Mouse (Mus musculus): ENCODE measurements around the gene Pi4k2a. TPM values are rescaled to one million over a fixed set of nuclear protein-coding genes. Genes with fewer than 3 reads are reported as not detected.

The Pi4k2a gene
- total RNA-seq, 2 experiments from 2014 or later = 54.0 to 54.7 TPM

GRCm38 (mm10) chr19:42129509-42130293 lies 39.4 kb downstream of the Pi4k2a start:
- DNase-seq (ENCODE audit: low spot score in 2 of 2) = no peak

DNA sequence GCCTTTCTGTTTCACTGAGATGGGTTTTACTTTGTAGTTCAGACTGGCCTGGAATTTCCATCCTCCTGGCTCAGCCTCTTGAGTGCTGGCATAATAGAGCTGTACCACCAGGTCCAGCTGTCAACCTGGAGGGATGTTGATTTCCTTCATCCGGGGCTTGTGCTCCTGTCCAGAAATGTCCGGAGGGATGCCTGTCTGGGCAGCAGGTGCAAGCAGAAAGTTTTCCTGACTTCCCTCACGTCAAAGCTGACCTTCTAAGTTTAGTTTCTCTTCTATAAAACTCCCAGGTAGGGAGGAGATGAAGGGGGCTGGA lies 40.0 kb downstream of the Pi4k2a start:
- DNase-seq (ENCODE audit: low spot score in 2 of 2) = no peak

GRCm38 (mm10) chr19:42131101-42131500 lies 40.8 kb downstream of the Pi4k2a start:
- no peak for DNase-seq (ENCODE audit: low spot score in 2 of 2)

- DNase-seq (ENCODE audit: low spot score in 2 of 2) = no peak
Observed at GRCm38 (mm10) chr19:42135070-42135469, 44.8 kb downstream of the Pi4k2a start.

DNA sequence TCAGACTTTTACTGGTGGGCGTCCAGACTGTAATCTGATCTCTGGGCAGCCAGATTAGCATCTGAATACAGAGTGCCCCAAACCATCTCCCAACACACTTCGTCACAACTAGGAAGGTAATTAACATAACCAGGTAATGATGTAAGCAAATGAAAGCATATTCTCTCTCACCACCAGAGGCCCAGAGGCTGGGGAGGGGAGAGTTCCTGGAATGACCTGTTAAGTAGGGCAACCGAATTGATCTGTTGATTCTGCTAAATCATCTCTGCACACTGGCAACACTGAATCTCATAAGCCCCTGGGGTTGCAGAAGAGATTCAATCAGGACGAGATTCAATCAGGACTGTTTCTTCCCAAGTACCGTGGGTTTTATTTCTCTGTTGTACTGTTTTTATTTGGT lies 45.9 kb downstream of the Pi4k2a start:
- no peak for DNase-seq (ENCODE audit: low spot score in 2 of 2)

GRCm38 (mm10) chr19:42137167-42137672 lies 47.0 kb downstream of the Pi4k2a start:
- DNase-seq (ENCODE audit: low spot score in 2 of 2) = no peak

DNA sequence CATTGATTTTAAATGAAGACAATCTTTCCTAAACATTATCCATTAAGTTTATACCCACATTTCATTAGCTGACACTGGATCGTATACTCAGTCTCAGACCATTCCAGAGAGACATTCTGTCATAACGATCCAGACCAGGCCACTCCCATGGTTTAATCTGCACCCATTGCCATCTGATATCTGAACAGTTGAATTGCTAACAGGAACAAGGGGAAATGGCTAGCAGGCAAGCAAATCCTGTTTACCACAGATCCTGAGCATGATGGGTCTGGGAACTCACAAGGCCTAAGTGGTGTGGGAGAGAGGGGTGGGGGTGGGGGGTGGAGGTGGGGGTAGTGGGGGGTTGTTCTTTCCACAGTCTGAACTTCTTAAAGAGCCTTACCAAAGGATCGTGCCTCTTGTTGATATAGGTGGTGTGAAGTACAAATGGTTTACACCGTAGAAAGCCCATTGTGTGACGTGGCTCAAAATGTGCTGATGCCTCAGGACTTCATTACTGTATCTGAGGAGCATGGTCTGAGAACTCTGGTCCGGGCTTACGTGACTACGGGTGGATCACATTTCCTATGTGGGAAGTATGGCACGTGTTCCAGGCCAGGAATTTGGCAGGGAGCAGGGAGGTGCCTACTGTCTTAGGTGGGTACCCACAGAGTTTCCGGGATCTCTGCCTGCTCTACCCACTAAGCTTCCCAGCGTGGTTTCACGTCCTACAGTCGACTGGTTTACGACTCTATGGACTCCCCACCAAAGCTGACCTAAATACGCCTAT lies 48.4 kb downstream of the Pi4k2a start:
- DNase-seq (ENCODE audit: low spot score in 2 of 2) = no peak

DNA sequence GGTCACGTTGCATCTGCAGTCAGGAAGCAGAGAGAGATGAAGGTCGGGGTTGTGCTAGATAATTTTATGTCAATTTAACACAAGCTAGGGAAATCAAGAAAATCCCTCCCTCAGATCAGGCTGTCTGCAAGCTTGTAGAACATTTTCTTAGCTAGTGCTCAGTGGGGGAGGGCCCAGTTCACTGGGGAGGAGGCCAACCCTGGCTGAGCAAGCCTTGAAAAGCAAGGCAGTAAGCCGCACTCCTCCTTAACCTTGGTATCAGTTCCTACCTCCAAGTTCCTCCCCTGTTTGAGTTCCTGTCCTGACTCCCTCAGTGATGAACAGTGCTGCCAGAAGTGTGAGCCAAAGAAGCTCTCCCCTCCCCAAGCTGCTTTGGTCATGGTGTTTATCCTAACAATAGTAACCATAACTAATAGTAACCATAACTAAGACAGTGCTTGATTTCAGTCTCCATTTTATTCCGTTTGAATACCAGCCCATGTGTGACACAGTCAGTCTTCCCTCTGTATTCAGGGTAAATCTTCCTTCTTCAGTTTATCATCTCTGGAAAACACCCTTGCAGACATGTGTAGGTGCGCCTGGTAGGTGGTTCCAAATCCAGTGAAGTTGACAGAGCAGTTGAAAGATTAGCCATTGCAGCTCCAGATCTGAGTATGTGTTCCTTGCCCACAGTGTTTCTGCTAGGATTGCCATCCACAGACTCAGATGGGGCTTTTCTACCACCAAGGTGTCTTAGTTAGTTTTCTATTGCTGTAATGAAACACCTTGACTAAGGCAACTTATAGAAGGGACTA lies 49.7 kb downstream of the Pi4k2a start:
- no peak for DNase-seq (ENCODE audit: low spot score in 2 of 2)

GRCm38 (mm10) chr19:42141998-42142397 lies 51.7 kb downstream of the Pi4k2a start:
- DNase-seq (ENCODE audit: low spot score in 2 of 2) = no peak

DNA sequence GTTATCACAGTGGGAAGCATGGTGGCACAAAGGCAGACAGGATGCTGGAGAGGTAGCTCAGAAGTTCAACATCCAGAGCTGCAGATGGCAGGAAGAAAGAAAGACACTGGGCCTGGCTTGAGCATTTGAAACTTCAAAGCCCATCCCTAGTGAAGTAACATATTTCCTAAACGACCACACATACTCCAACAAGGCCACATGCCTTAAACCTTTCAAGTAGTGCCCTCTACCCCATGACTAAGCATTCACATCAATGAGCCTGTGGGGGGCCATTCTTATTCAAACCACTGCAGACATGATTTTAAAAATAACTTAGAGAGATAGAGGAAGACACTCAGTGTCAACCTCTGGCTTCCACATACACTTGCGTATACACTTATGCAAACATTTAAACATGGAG lies 52.5 kb downstream of the Pi4k2a start:
- no peak for DNase-seq (ENCODE audit: low spot score in 2 of 2)

DNA sequence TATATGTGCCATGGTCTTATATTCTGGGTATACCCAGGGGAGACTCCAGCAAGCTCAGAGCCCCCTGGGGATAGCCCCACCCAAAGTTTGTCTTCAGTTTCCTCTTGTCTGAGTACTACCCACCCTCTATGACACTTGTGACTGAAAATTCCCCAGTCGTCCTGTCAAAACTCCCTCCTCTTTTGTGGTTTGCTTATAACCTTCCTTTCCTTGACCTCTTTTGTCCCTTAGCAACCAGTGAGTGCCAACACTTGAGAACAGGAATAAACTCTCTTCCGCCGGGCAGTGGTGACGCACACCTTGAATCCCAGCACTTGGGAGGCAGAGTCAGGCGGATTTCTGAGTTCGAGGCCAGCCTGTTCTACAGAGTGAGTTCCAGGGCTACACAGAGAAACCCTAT lies 53.8 kb downstream of the Pi4k2a start:
- DNase-seq (ENCODE audit: low spot score in 2 of 2) = no peak

GRCm38 (mm10) chr19:42144541-42145167 lies 54.4 kb downstream of the Pi4k2a start:
- DNase-seq (ENCODE audit: low spot score in 2 of 2) = peak; percentile 78 to 90

DNA sequence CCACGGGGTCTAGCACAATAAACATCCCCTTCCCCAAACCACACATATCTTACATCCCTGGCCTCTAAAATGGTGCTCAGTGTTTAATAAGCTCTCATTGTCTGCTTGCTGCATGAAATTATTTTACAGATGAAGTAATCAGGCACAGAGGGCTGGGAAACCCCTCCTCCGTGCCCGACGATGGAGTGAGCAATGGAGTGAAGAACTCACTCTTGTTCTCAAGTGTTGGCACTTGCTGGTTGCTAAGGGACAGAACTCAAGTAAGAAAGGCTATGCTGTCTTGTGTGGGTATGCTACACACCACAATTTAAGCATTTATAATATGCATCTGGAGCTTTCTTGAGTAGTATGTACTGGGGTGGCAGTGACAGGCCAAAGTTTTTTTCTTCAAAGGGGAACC lies 54.9 kb downstream of the Pi4k2a start:
- DNase-seq (ENCODE audit: low spot score in 2 of 2) = no peak

- no peak for DNase-seq (ENCODE audit: low spot score in 2 of 2)
Observed at GRCm38 (mm10) chr19:42145731-42146130, 55.5 kb downstream of the Pi4k2a start.

- no peak for DNase-seq (ENCODE audit: low spot score in 2 of 2)
Observed at GRCm38 (mm10) chr19:42146276-42147010, 56.2 kb downstream of the Pi4k2a start.

GRCm38 (mm10) chr19:42147170-42147768 lies 57.0 kb downstream of the Pi4k2a start, which contains the start of gene Marveld1:
Marveld1 (plus strand) TSS chr19:42147400.
- DNase-seq (ENCODE audit: low spot score in 2 of 2) = peak in 1 of 2 experiments; percentile 42

DNA sequence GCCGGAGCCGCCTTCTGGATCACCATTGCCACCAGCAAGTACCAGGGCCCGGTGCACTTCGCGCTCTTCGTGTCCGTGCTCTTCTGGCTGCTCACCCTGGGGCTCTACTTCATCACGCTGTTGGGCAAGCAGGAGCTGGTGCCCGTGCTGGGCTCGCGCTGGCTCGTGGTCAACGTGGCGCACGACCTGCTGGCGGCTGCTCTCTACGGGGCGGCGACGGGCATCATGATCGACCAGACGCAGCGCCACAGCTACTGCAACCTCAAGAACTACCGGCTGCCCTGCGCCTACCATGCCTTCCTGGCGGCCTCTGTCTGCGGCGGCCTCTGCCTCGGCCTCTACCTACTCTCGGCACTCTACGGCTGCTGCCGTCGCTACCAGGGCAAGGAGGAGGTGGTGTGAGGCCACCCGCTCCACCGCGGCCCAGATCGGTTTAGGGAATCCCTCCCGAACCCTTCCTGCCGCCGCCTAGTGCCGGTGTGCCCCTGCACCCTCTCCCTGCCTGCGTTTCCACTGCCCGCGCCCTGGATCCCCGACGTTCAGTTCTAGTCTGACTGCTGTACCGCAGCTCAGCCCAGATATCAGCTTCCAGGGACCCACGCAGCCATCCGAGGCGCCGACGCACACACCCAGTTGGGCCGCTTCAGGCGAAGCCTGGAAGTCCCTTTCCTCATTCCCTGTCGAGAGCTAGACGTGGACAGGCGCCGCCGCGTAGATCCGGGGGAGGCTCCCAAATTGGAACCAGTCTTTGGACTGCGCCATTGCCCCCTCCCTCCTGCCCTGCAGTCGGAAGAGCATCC lies 57.7 kb downstream of the Pi4k2a start:
- peak in 1 of 2 experiments; percentile 48 for DNase-seq (ENCODE audit: low spot score in 2 of 2)

- DNase-seq (ENCODE audit: low spot score in 2 of 2) = no peak
Observed at GRCm38 (mm10) chr19:42148569-42148860, 58.2 kb downstream of the Pi4k2a start.

- peak; percentile 87 to 89 for DNase-seq (ENCODE audit: low spot score in 2 of 2)
Observed at GRCm38 (mm10) chr19:42151990-42152389, 61.7 kb downstream of the Pi4k2a start.
